Mouse (Mus musculus) hindbrain, embryonic 11.5 days (tissue): ENCODE measurements around the gene Zc3hav1l. TPM values are rescaled to one million over a fixed set of nuclear protein-coding genes. Genes with fewer than 3 reads are reported as not detected.

Experiments
- ATAC-seq: fragments of 200-750 bp; cut with Nextera tagmentation; 2 replicates; pipeline ENCODE4 v1.8.0; 2017; ENCODE audit warnings: mild to moderate bottlenecking, moderate TSS enrichment, moderate library complexity; ENCODE audit not compliant: low FRiP score
- DNase-seq: peaks from one replicate; pipeline ENCODE4 v3.0.0-alpha.2; 2015; ENCODE audit warnings: low spot score
- H3K27ac ChIP-seq: fragments of 300-500 bp; sonication (generic); 2 replicates; pipeline ENCODE4 v1.5.1; 2014; ENCODE audit warnings: mild to moderate bottlenecking, low read depth, low read length
- H3K27me3 ChIP-seq: fragments of 300-500 bp; sonication (generic); 2 replicates; pipeline ENCODE4 v1.6.1; 2014; ENCODE audit warnings: mild to moderate bottlenecking, low read length, moderate library complexity, mixed read lengths; ENCODE audit not compliant: control insufficient read depth, insufficient read depth
- H3K36me3 ChIP-seq: fragments of 300-500 bp; sonication (generic); 2 replicates; pipeline ENCODE4 v1.6.1; 2014; ENCODE audit warnings: mild to moderate bottlenecking, low read length, moderate library complexity, mixed read lengths; ENCODE audit not compliant: control insufficient read depth, insufficient read depth
- H3K4me1 ChIP-seq: fragments of 300-500 bp; sonication (generic); replicated peaks from 2 replicates; pipeline ENCODE4 v1.6.1; 2014; ENCODE audit warnings: low read length, mixed read lengths; ENCODE audit not compliant: control insufficient read depth, insufficient read depth
- H3K4me2 ChIP-seq: fragments of 300-500 bp; sonication (generic); replicated peaks from 2 replicates; pipeline ENCODE4 v1.6.1; 2014; ENCODE audit warnings: mild to moderate bottlenecking, low read depth, low read length
- H3K4me3 ChIP-seq: fragments of 300-500 bp; sonication (generic); 2 replicates; pipeline ENCODE4 v1.5.1; 2014; ENCODE audit warnings: low read depth, low read length
- H3K9ac ChIP-seq: fragments of 300-500 bp; sonication (generic); 2 replicates; pipeline ENCODE4 v1.6.1; 2014; ENCODE audit warnings: low read depth, low read length
- H3K9me3 ChIP-seq: fragments of 300-500 bp; sonication (generic); 2 replicates; pipeline ENCODE4 v1.6.1; 2016; ENCODE audit warnings: low read length; ENCODE audit not compliant: control insufficient read depth
- WGBS: fragments of 180-500 bp; shearing (Covaris S2); extraction: QIAGEN DNeasy Blood & Tissue Kit; methylation state at CpG from one replicate; pipeline ENCODE4 v1.1.7; 2014; 5-methylcytosine and 5-hydroxymethylcytosine counted together
- polyA plus RNA-seq: library from polyadenylated mRNA; unstranded; fragments of >200 nt; fragmentation: Nextera tagmentation; extraction: Ambion mirVana; gene quantifications from 2 replicates; pipeline ENCODE4 v1.2.1, GENCODE M21; 2014

The Zc3hav1l gene
- polyA plus RNA-seq, 1 experiment from 2014 or later = 14.9 TPM

DNA sequence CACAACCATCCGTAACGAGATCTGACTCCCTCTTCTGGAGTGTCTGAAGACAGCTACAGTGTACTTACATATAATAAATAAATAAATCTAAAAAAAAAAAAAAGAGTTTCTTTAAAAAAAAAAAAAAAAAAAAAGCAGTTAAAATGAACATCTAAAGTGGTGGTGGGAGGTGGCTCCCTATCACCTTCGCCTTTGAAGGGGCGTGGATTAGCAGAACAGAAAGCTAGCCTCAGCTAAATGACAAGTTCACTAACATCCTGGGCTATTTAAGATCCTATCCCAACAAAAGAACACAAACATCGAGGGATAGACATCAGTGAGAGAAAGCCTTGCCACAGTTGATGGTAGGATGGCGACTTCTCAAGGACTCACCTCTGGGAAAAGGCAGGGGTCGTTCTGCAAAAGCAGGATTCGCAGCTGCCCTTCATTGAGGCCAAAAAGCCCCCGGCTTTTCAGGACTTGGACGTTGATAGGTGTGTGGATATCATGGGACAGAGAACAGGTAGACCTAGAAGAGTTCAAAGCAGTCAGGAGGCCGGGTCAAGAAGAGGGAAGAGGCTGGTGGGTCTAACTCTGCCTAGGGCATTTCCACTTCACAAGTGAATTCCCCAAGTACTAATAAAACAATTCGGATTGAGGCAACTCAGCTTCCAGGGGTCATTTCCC lies 1.3 kb downstream of the Zc3hav1l start:
- Histone ChIP-seq H3K9me3 (no peaks in the 10 kb centered on the region), H3K9ac (peak overlapping the region; percentile 90), H3K36me3 (peaks cover 5% of the 10 kb centered on the region; the same call in 1 of the 2 replicates), H3K4me3 (peak overlapping the region; percentile 59), H3K4me2 (peak overlapping the region; percentile 78), H3K4me1 (no peaks in the 10 kb centered on the region), H3K27me3 (no peaks in the 10 kb centered on the region), H3K27ac (peak overlapping the region; percentile 94)
- DNase-seq (peak; percentile 50), ATAC-seq (0 out of 2 replicates have a peak, but pooled peaks have one; percentile 14)
- WGBS = 45% methylated on average over 12 of the region's 12 CpGs

DNA sequence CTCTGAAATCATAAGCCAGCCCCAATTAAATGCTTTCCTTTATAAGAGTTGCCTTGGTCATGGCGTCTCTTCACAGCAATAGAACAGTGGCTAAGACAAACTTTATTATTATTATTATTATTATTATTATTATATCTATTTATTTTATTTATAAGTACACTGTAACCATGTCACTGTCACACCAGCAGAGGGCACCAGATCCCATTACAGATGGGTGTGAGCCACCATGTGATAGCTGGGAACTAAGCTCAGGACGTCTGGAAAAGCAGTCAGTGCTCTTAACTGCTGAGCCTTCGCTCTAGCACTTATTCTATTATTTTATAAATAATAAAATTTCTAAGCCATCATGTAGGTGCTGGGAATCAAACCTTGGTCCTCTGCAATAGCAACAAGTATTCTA lies 5.4 kb downstream of the Zc3hav1l start:
- 52% methylated on average over 3 of the region's 3 CpGs for WGBS
- H3K27ac ChIP-seq = no peak overlapping the region
- no peak for ATAC-seq
- no peak overlapping the region for H3K4me3 ChIP-seq
- H3K27me3 ChIP-seq = no peaks in the 10 kb centered on the region
- no peaks in the 10 kb centered on the region for H3K4me1 ChIP-seq
- peaks cover 5% of the 10 kb centered on the region; the same call in 1 of the 2 replicates for H3K36me3 ChIP-seq
- no peaks in the 10 kb centered on the region for H3K9me3 ChIP-seq
- DNase-seq = no peak
- no peak overlapping the region for H3K9ac ChIP-seq
- no peak overlapping the region for H3K4me2 ChIP-seq

DNA sequence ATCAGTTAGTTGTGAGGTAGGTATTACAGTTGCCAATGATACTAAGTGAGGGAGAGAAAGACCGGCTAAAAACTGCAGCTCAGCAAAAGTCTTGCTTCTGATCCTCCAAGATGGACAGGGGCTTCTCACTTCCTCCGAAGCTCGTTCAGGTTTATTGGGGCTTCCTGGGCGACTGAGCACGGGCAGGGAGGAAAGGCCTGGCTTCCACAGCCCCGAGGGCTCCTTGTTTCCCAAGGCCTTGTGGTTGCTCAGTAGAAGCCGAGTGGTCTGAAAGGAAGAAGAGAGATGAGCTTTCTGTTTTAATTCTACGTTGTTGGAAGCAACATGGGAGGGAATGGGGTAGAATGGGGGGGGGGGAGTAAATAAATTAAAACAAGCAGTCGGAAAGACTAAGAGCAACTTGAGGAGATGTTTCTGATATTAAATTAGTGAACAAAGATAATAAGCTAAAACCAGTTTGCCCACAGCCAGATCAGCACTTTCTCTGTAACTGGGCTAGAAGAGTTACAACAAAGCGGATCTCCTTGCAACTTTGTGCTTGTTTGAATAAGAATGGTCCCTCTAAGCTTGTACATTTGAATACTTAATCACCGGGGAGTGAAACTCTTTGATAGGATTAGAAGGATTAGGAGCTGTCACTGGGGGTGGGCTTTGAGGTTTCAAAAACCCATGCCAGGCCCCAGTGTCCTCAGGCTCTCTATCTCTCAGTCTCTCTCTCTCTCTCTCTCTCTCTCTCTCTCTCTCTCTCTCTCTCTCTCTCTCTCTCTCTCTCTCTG lies 6.0 kb downstream of the Zc3hav1l start:
- no peak overlapping the region for H3K9ac ChIP-seq
- 47% methylated on average over 11 of the region's 11 CpGs for WGBS
- H3K36me3 ChIP-seq = peaks cover 5% of the 10 kb centered on the region; the same call in 1 of the 2 replicates
- no peak overlapping the region for H3K27ac ChIP-seq
- no peak for DNase-seq
- H3K4me2 ChIP-seq = no peak overlapping the region
- ATAC-seq = no peak
- no peaks in the 10 kb centered on the region for H3K27me3 ChIP-seq
- no peaks in the 10 kb centered on the region for H3K4me1 ChIP-seq
- H3K4me3 ChIP-seq = no peak overlapping the region
- H3K9me3 ChIP-seq = no peaks in the 10 kb centered on the region

DNA sequence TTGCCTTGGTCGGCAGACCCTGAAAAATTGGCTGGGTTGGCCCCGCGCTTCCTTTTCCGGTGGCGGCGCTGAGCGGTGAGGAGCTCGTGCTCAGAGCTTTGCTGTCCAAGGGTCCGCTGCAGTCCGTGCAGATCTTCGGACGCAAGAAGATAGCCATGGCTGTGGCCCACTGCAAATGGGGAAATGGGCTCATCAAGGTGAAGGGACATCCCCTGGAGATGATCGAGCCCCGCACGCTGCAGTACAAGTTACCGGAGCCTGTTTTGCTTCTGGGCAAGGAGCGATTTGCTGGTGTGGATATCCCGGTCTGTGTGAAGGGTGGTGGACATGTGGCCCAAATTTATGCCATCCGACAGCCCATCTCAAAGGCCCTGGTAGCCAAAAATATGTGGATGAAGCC lies 14.6 kb downstream of the Zc3hav1l start:
- H3K27ac ChIP-seq = no peak overlapping the region
- no peak overlapping the region for H3K9ac ChIP-seq
- no peaks in the 10 kb centered on the region for H3K9me3 ChIP-seq
- ATAC-seq (no peak), DNase-seq (no peak)
- no peak overlapping the region for H3K4me2 ChIP-seq
- H3K4me1 ChIP-seq = no peaks in the 10 kb centered on the region
- H3K27me3 ChIP-seq = no peaks in the 10 kb centered on the region
- H3K36me3 ChIP-seq = 0 out of 2 replicates have a peak, but pooled peaks cover 3% of the 10 kb centered on the region
- H3K4me3 ChIP-seq = no peak overlapping the region
- WGBS = 98% methylated on average over 19 of the region's 19 CpGs

DNA sequence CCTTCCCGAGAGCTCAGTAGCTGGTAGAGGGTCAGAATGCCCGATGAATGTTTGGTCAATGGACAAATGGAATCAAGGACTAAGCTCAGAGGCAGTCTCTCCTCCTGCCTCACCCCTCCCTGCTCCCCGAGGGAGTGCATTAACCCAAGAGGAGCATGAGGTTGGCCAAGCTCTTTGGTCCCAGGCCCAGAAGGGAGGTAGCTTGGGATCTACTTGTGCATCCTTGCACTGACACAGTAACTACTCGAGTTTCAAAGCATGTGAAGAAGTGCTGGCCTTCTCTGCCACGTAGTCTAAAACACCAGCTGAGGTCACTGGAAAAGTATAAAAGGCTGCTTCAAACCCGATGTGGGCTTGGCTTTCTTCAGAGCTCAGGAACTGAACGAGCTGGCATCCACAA lies 34.6 kb downstream of the Zc3hav1l start:
- no peak for DNase-seq
- no peaks in the 10 kb centered on the region for H3K27me3 ChIP-seq
- H3K4me2 ChIP-seq = no peak overlapping the region
- no peaks in the 10 kb centered on the region for H3K9me3 ChIP-seq
- no peak overlapping the region for H3K4me3 ChIP-seq
- H3K27ac ChIP-seq = no peak overlapping the region
- no peaks in the 10 kb centered on the region for H3K36me3 ChIP-seq
- no peak for ATAC-seq
- no peaks in the 10 kb centered on the region for H3K4me1 ChIP-seq
- H3K9ac ChIP-seq = no peak overlapping the region
- 80% methylated on average over 7 of the region's 7 CpGs for WGBS

DNA sequence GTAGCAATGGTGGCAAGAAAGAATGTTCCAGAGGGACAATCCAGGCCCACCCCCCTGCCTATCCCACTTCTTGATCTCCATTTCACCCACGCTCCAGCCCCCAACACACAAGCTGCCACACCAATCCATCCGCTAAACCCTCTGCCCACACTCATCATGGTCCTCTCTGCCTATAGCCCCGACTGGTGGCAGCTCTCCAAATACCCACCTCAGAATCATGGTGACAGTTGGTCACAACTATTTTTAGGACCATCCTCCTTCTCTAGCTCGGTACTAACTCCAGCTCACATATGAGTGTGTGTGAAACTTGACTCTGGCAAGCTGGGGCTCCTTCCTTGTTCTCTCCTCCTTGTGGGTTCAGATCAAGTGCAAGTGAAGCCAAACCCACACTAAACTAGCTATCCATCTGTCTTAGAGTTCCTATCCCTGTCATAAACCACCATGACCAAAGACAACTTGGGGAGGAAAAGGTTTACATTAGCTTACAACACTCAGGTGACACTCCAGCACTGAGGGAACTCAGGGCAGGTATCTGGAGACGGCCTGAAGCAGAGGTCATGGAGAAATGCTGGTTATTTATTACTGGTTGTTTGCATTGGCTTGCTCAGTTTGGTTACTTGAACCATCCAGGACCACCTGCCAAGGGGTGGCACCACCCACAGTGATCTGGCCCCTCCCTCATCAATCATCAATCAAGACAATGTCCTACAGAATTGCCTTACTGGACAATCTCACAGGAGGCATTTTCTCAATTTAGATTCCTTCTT lies 35.5 kb downstream of the Zc3hav1l start:
- no peaks in the 10 kb centered on the region for H3K4me1 ChIP-seq
- no peaks in the 10 kb centered on the region for H3K9me3 ChIP-seq
- no peak for ATAC-seq
- no peak for DNase-seq
- no peak overlapping the region for H3K27ac ChIP-seq
- H3K36me3 ChIP-seq = no peaks in the 10 kb centered on the region
- H3K4me2 ChIP-seq = no peak overlapping the region
- WGBS = 82% methylated on average over 5 of the region's 5 CpGs
- H3K4me3 ChIP-seq = no peak overlapping the region
- H3K9ac ChIP-seq = no peak overlapping the region
- no peaks in the 10 kb centered on the region for H3K27me3 ChIP-seq

DNA sequence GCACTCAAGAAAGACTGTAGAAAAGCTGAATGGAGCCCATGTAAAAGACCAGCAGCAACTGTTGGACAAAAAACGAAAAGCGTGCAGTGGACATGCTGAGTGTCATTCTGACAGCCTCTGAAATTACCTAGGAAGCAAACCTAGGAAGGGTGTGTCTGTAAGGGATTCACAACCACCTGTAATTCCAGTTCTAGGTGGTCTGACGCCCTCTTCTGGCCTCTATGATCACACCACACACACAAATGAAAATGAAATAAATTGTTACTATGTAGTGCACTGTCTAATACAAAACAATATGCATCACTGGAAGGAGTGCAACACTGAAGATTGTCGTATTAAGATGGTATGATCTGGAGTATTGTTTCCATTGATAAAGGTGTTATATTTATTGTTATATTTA lies 37.2 kb downstream of the Zc3hav1l start:
- H3K27me3 ChIP-seq = no peaks in the 10 kb centered on the region
- 72% methylated on average over 4 of the region's 4 CpGs for WGBS
- DNase-seq (no peak), ATAC-seq (no peak)
- H3K9ac ChIP-seq = no peak overlapping the region
- no peaks in the 10 kb centered on the region for H3K9me3 ChIP-seq
- H3K4me2 ChIP-seq = no peak overlapping the region
- no peak overlapping the region for H3K4me3 ChIP-seq
- no peaks in the 10 kb centered on the region for H3K36me3 ChIP-seq
- no peak overlapping the region for H3K27ac ChIP-seq
- H3K4me1 ChIP-seq = no peaks in the 10 kb centered on the region

DNA sequence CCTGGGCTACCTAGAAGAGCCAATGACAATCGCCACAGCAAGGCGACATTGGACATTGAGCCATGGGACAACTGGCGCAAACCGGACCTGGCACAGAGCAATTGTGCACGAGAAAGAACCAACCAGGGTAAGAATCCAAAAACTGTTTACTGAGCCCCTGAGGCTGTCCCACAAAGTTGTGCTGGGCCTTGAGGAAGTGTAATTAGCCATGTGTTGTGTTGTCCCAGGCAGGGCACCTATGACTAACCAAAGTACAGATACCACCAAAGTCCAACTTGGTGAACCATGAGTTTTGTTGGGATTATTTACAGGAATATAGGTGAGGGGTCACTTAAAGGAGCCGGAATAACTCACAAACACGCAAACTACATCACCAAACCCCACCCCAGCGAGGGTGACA lies 41.6 kb downstream of the Zc3hav1l start:
- Histone ChIP-seq H3K9ac (no peak overlapping the region), H3K36me3 (no peaks in the 10 kb centered on the region), H3K4me3 (no peak overlapping the region), H3K4me2 (no peak overlapping the region), H3K27me3 (no peaks in the 10 kb centered on the region), H3K27ac (no peak overlapping the region), H3K4me1 (no peaks in the 10 kb centered on the region; the same call in 1 of the 2 replicates), H3K9me3 (no peaks in the 10 kb centered on the region)
- ATAC-seq (no peak), DNase-seq (no peak)
- 91% methylated on average over 8 of the region's 8 CpGs for WGBS
